In the genomic region with DNA sequence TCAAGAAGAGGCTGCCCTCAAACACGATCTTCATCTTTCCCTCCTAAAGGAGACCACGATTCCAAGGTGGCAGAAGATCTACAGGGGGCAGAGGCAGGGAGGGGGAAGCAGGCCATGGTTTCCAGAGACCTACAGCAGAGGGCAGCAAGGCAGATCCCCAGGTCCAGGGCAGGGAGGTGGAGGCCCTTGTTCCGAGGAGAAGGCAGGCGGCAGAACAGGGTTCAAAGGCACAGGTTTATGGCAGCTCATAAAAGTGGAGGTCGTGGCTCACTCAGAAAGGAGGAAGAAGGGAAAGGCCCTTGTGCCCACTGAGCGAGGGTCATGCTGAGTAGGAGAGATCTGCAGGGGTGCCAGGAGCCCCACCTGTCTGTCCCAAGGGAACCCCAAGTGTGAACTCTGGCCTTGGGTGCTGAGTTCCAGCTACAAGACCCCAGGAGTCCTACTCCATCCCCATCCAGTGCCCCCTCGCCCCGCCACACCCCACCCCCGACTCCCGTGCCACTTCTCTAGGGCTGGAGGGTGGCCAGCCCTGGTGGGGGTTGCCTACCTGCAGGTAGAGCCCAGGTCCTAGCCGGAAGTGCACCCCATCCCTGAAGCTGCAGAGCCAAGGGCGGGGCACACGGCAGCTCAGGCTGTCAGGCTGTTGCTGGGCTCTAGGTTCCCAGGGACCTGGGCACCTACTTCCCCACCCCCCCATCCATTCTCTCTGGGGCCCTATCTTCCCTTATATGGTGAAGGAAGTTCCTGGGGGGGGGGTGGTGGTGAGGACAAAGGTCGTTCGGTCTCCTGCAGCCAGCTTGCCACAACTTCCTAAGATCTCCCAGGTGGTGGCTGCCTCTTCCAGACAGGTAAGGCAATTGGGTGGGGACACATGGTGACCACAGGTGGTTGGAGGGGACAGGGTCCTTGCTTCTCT, we compare ENCODE assay signal across 16 mouse cellular contexts. TPM values are rescaled to one million over a fixed set of nuclear protein-coding genes. Genes with fewer than 3 reads are reported as not detected.
DNase-seq lines count a peak whose midpoint lies in the region; ATAC-seq and TF ChIP-seq lines count a peak whose summit lies in the region.
"Had no signal": no experiment of that assay in that cellular context is flagged by ENCODE, and none has a peak within 500 bp of the region (broad histone marks: within the 10 kb centered on the region; RNA-seq: fewer than 3 reads in every experiment).

A gene (plus strand): TSS at position 788 of the 916 bp plus-strand sequence.

- WGBS in intestine, embryonic 14.5 days, result 29% methylated on average over 15 of the region's 15 CpGs
- WGBS in kidney, postnatal 0 days, result 32% methylated on average over 13 of the region's 15 CpGs
- WGBS in olfactory bulb, adult 2 months, result 70% methylated on average over 15 of the region's 15 CpGs

- TF ChIP-seq POLR2A in olfactory bulb, adult 2 months (IDR thresholded peaks at IDR 0.05; ENCODE audit: insufficient read depth, low read depth, low read length), result no peak

- H3K4me1 ChIP-seq in E14TG2a.4 (replicated peaks; ENCODE audit: low read depth, low read length), result peaks cover 13% of the 10 kb centered on the region
- H3K4me1 ChIP-seq in intestine, embryonic 14.5 days (replicated peaks; ENCODE audit: control insufficient read depth, insufficient read depth, low read length), result no peaks in the 10 kb centered on the region
- no peaks in the 10 kb centered on the region for H3K4me1 ChIP-seq in kidney, postnatal 0 days (replicated peaks; ENCODE audit: insufficient read depth, low read length)
- peaks cover 5% of the 10 kb centered on the region; the same call in 1 of the 2 replicates for H3K4me1 ChIP-seq in olfactory bulb, adult 2 months (ENCODE audit: control insufficient read depth, insufficient read depth, low read length)
- H3K4me1 ChIP-seq: heart, embryonic 13.5 days had no signal

- H3K27ac ChIP-seq in intestine, embryonic 14.5 days (ENCODE audit: low read depth), result peak within 1 kb of the TSS; percentile 70
- no peak within 1 kb of the TSS for H3K27ac ChIP-seq in kidney, postnatal 0 days
- H3K27ac ChIP-seq in olfactory bulb, adult 2 months (ENCODE audit: insufficient read depth, low read depth, low read length), result no peak within 1 kb of the TSS
- no peak within 1 kb of the TSS for H3K27ac ChIP-seq in gastrocnemius, adult 2 months
- H3K27ac ChIP-seq: heart, embryonic 13.5 days had no signal

- peak within 1 kb of the TSS; percentile 32 for H3K9ac ChIP-seq in intestine, embryonic 14.5 days (ENCODE audit: low read length)
- peak within 1 kb of the TSS; percentile 31; the same call in 1 of the 2 replicates for H3K9ac ChIP-seq in kidney, postnatal 0 days (ENCODE audit: low read depth, low read length)
- H3K9ac ChIP-seq: heart, embryonic 13.5 days had no signal

- peak within 1 kb of the TSS; percentile 37 for H3K4me3 ChIP-seq in E14TG2a.4 (replicated peaks; ENCODE audit: low read length)
- peak within 1 kb of the TSS; percentile 24 for H3K4me3 ChIP-seq in intestine, embryonic 14.5 days (ENCODE audit: low read depth, low read length)
- no peak within 1 kb of the TSS for H3K4me3 ChIP-seq in kidney, postnatal 0 days (replicated peaks; ENCODE audit: low read depth, low read length)
- H3K4me3 ChIP-seq in olfactory bulb, adult 2 months (ENCODE audit: insufficient read depth, low read depth, low read length), result no peak within 1 kb of the TSS
- H3K4me3 ChIP-seq in gastrocnemius, adult 2 months, result no peak within 1 kb of the TSS
- H3K4me3 ChIP-seq: heart, embryonic 13.5 days; myocyte had no signal

- peak; percentile 89 for ATAC-seq in intestine, embryonic 14.5 days (replicated peaks; ENCODE audit: low FRiP score, low TSS enrichment, low read depth)
- ATAC-seq in kidney, postnatal 0 days (replicated peaks; ENCODE audit: low FRiP score, low read depth), result peak; percentile 51
- ATAC-seq in CD4-positive, CD25-positive, alpha-beta regulatory T cell, adult 4 months, result no peak
- ATAC-seq: forebrain, embryonic 16.5 days; lung, postnatal 0 days had no signal

- intact Hi-C loops in gastrocnemius, adult 2 months (cut with DNase I), result no loop called here

- TF ChIP-seq CTCF in E14TG2a.4 (conservative IDR thresholded peaks at IDR 0.05; ENCODE audit: low read length), result no peak
- TF ChIP-seq CTCF in kidney, postnatal 0 days (IDR thresholded peaks at IDR 0.05; ENCODE audit: low read depth), result peak; percentile 25; the same call in 1 of the 2 replicates
- TF ChIP-seq CTCF in olfactory bulb, adult 2 months (IDR thresholded peaks at IDR 0.05; ENCODE audit: insufficient read depth, low read depth, low read length), result no peak
- no peak for TF ChIP-seq CTCF in gastrocnemius, adult 2 months (IDR thresholded peaks at IDR 0.05)

- DNase-seq in intestine, embryonic 14.5 days (ENCODE audit: low spot score), result peak; percentile 74
- no peak for DNase-seq in kidney, postnatal 0 days (ENCODE audit: low spot score)
- no peak for DNase-seq in gastrocnemius, adult 2 months
- no peak for DNase-seq in embryo, embryonic 11 days
- DNase-seq: cerebellum, adult 11-12 months; gastrocnemius, postnatal 10 days; right cerebral cortex, postnatal 25 days; thymus, postnatal 36 days had no signal

- peak within 1 kb of the TSS; percentile 42 for H3K4me2 ChIP-seq in intestine, embryonic 14.5 days (ENCODE audit: low read length)
- peak within 1 kb of the TSS; percentile 6; the same call in 1 of the 2 replicates for H3K4me2 ChIP-seq in kidney, postnatal 0 days (ENCODE audit: low read length)
- H3K4me2 ChIP-seq: heart, embryonic 13.5 days; midbrain, embryonic 11.5 days had no signal

- no peaks in the 10 kb centered on the region for H3K36me3 ChIP-seq in E14TG2a.4 (ENCODE audit: insufficient read depth, low read length)
- H3K36me3 ChIP-seq in intestine, embryonic 14.5 days (ENCODE audit: control insufficient read depth, insufficient read depth, low read length), result no peaks in the 10 kb centered on the region
- H3K36me3 ChIP-seq in kidney, postnatal 0 days (ENCODE audit: insufficient read depth, low read length), result no peaks in the 10 kb centered on the region
- H3K36me3 ChIP-seq: heart, embryonic 13.5 days had no signal

- no peaks in the 10 kb centered on the region for H3K9me3 ChIP-seq in E14TG2a.4 (ENCODE audit: low read length)
- no peaks in the 10 kb centered on the region for H3K9me3 ChIP-seq in intestine, embryonic 14.5 days (ENCODE audit: control insufficient read depth, low read length)
- H3K9me3 ChIP-seq in kidney, postnatal 0 days (replicated peaks; ENCODE audit: low read length), result no peaks in the 10 kb centered on the region
- H3K9me3 ChIP-seq: heart, embryonic 13.5 days had no signal

- H3K27me3 ChIP-seq in E14TG2a.4 (ENCODE audit: insufficient read depth, low read length), result peaks cover 6% of the 10 kb centered on the region; the same call in 1 of the 2 replicates
- H3K27me3 ChIP-seq in intestine, embryonic 14.5 days (replicated peaks; ENCODE audit: control insufficient read depth, insufficient read depth, low read length), result no peaks in the 10 kb centered on the region
- no peaks in the 10 kb centered on the region for H3K27me3 ChIP-seq in kidney, postnatal 0 days (ENCODE audit: insufficient read depth, low read length)
- H3K27me3 ChIP-seq: heart, embryonic 13.5 days had no signal

RNA-seq across cellular contexts. Expression of the gene that starts here (rescaled TPM):
- 58.1 and 64.7 TPM in 2 replicates for polyA plus RNA-seq in intestine, embryonic 14.5 days (2014; fragmentation: Nextera tagmentation; extraction: Ambion mirVana)
- polyA plus RNA-seq in kidney, postnatal 0 days (2015; fragmentation: Nextera tagmentation; extraction: Ambion mirVana), result 17.0 and 18.0 TPM in 2 replicates
- polyA plus RNA-seq in olfactory bulb, adult 2 months (2012; ENCODE audit: insufficient read depth, insufficient read length, low replicate concordance, missing spikeins), result not detected in 2 replicates
- polyA plus RNA-seq in CD4-positive, CD25-positive, alpha-beta regulatory T cell, adult 4 months (2017; shearing (Covaris generic)), result under 1 TPM; 0.23 to 0.33 TPM
- total RNA-seq in gastrocnemius, adult 2 months (2021), result not detected

Comparison
In these comparisons a context has a peak if more than half of its experiments do, and no peak if none do; other contexts are left out.
1. H3K4me3 ChIP-seq: peak in E14TG2a.4 (single experiment) and intestine, embryonic 14.5 days (single experiment); none in kidney, postnatal 0 days (single experiment), olfactory bulb, adult 2 months (single experiment) and gastrocnemius, adult 2 months (single experiment).